Mouse (Mus musculus): Measurements from ENCODE around the gene Gm4131. TPM values are rescaled to one million over a fixed set of nuclear protein-coding genes. Genes with fewer than 3 reads are reported as not detected.
"Not testable (repeated sequence)": the region's sequence is repeated elsewhere in the genome, so short reads cannot be mapped to it uniquely, and the experiment has no call there.

Gene Gm4131
- polyA plus RNA-seq (2015; fragmentation: Nextera tagmentation; extraction: Ambion mirVana) = 0.14 TPM in 1 of 2 replicates, not detected in the other

DNA sequence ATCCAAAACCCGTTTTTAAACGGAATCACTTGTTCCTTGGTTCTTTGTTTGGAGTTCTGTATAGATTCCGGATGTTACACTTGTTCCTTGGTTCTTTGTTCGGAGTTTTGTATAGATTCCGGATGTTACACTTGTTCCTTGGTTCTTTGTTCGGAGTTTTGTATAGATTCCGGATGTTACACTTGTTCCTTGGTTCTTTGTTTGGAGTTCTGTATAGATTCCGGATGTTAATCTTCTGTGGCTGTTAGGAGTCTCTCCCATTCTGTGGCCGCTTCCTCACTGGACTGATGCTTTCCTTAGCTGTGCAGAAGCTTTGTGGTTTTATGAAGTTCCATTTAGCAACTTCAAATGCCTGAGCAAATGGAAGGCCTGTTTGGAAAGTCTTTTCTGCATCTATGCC is at the start of gene Gm4131:
Gene Gm4131, minus strand, starts transcription at position 101 of the 400 bp plus-strand sequence.
- not testable (repeated sequence) for H3K27me3 ChIP-seq; H3K4me2 ChIP-seq; H3K27ac ChIP-seq; H3K9me3 ChIP-seq (replicated peaks); H3K36me3 ChIP-seq; H3K4me3 ChIP-seq (replicated peaks); H3K9ac ChIP-seq; ATAC-seq (replicated peaks; ENCODE audit: low FRiP score)
- H3K4me1 ChIP-seq = peaks cover 31% of the 10 kb centered on the region
- 89% methylated on average over 9 of the region's 9 CpGs for WGBS

DNA sequence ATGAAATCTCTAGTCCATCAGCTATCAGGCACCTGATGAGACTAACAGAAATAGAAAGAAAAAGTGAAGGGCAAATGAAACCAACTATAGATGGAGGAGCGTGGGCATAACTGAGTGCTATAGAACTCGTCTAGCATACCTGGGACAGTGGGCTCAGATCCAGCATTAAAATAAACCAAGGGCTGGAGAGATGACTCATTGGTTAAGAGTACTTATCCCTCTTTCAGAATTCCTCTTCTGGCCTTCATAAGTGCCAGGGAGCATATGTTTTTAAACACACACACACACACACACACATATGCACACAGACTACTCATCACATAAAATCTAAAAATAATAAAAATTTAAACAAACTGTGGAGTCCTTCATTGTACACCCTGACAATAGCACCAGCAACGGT is 43.2 kb upstream of the Gm4131 start:
- WGBS = 86% methylated on average over 3 of the region's 3 CpGs

DNA sequence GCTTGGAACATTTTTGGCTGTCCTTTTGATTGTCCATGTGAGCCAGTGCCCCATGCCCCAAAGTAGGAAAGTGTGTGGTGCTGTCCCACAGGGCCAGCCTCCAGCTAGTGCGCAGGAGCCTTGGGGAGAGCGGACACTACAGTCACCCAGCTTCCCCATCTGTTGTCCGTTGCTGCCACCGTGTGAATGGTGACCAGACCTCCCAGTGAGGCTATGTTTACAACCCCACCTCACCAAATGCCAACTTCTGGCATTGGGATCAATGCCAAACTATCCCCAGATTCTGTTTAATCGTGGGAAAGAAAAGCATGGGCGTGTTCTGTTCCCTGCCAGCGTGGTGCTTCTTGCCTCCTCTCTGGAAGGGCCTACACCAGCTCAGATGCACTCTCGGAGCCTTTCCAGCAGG is 41.1 kb upstream of the Gm4131 start:
- Histone ChIP-seq H3K27me3 (no peaks in the 10 kb centered on the region), H3K36me3 (no peaks in the 10 kb centered on the region), H3K4me3 (replicated peaks) (no peak overlapping the region), H3K9me3 (replicated peaks) (no peaks in the 10 kb centered on the region), H3K4me2 (no peak overlapping the region), H3K27ac (no peak overlapping the region), H3K9ac (no peak overlapping the region), H3K4me1 (no peaks in the 10 kb centered on the region)
- no peak for ATAC-seq (replicated peaks; ENCODE audit: low FRiP score)
- 72% methylated on average over 8 of the region's 8 CpGs for WGBS

More for the DNA sequence above, 43.2 kb upstream of the Gm4131 start:
- ATAC-seq (replicated peaks; ENCODE audit: low FRiP score) = no peak
- Histone ChIP-seq H3K4me1 (no peaks in the 10 kb centered on the region), H3K9ac (no peak overlapping the region), H3K27ac (no peak overlapping the region), H3K4me2 (no peak overlapping the region), H3K27me3 (no peaks in the 10 kb centered on the region), H3K4me3 (replicated peaks) (no peak overlapping the region), H3K9me3 (replicated peaks) (no peaks in the 10 kb centered on the region), H3K36me3 (no peaks in the 10 kb centered on the region)

DNA sequence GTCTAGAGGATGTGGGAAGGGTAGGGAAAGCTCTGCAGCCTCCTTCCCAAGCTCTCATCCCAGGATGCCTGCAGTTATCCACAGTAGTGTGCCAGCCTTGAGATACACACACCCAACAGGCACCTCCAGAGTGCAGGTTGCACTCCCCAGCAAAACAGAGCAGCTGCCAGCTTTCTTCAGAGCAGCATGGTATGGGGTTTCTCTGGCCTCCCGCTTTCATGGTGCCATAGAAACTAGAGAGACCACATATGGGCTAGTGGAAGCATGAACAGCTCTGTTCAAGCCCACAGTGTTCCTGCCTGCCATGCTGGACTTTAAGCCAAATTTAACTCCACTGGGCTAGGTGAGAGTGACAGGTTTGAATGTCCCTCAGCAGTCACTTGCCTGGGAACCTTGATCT is 36.1 kb upstream of the Gm4131 start:
- H3K36me3 ChIP-seq = no peaks in the 10 kb centered on the region
- no peak overlapping the region for H3K4me2 ChIP-seq
- no peak for ATAC-seq (replicated peaks; ENCODE audit: low FRiP score)
- no peak overlapping the region for H3K4me3 ChIP-seq (replicated peaks)
- no peaks in the 10 kb centered on the region for H3K27me3 ChIP-seq
- no peak overlapping the region for H3K27ac ChIP-seq
- 0 out of 2 replicates have a peak, but pooled peaks cover 8% of the 10 kb centered on the region for H3K4me1 ChIP-seq
- H3K9me3 ChIP-seq (replicated peaks) = no peaks in the 10 kb centered on the region
- WGBS = 93% methylated on average over 1 of the region's 1 CpGs
- no peak overlapping the region for H3K9ac ChIP-seq

GRCm38 (mm10) chr14:62602271-62602670 is 35.5 kb upstream of the Gm4131 start:
- H3K27ac ChIP-seq = no peak overlapping the region
- H3K9me3 ChIP-seq (replicated peaks) = no peaks in the 10 kb centered on the region
- H3K4me1 ChIP-seq = 0 out of 2 replicates have a peak, but pooled peaks cover 8% of the 10 kb centered on the region
- WGBS = 43% methylated on average over 1 of the region's 1 CpGs
- no peak overlapping the region for H3K4me2 ChIP-seq
- H3K9ac ChIP-seq = no peak overlapping the region
- no peak overlapping the region for H3K4me3 ChIP-seq (replicated peaks)
- ATAC-seq (replicated peaks; ENCODE audit: low FRiP score) = no peak
- no peaks in the 10 kb centered on the region for H3K36me3 ChIP-seq
- H3K27me3 ChIP-seq = no peaks in the 10 kb centered on the region

- Histone ChIP-seq H3K36me3 (no peaks in the 10 kb centered on the region), H3K27me3 (no peaks in the 10 kb centered on the region), H3K4me1 (0 out of 2 replicates have a peak, but pooled peaks cover 8% of the 10 kb centered on the region), H3K27ac (no peak overlapping the region), H3K9ac (no peak overlapping the region), H3K4me3 (replicated peaks) (no peak overlapping the region), H3K4me2 (no peak overlapping the region), H3K9me3 (replicated peaks) (no peaks in the 10 kb centered on the region)
- WGBS = 34% methylated on average over 6 of the region's 6 CpGs
- ATAC-seq (replicated peaks; ENCODE audit: low FRiP score) = no peak
Observed at GRCm38 (mm10) chr14:62600109-62600522, 33.4 kb upstream of the Gm4131 start.

DNA sequence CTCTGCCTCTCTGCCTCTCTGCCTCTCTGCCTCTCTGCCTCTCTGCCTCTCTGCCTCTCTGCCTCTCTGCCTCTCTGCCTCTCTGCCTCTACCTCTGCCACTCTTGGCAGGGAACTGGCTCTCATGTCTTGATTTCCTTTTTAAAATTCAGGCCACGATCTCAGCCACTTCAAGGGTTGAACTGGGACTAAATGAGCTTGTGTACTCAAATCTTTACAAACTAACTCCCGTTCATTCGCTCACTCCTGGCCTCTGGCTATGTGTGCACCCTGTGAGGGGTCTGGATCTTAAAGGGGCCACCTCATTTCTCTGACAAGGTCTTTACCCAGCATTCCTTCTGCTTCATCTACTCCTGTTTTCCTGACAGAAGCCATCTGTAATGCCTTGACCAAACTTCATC is 18.6 kb upstream of the Gm4131 start:
- Histone ChIP-seq H3K9ac (no peak overlapping the region), H3K27me3 (no peaks in the 10 kb centered on the region), H3K36me3 (no peaks in the 10 kb centered on the region), H3K4me3 (replicated peaks) (no peak overlapping the region), H3K4me2 (no peak overlapping the region), H3K27ac (peak overlapping the region; percentile 60; the same call in 1 of the 2 replicates), H3K4me1 (peaks cover 3% of the 10 kb centered on the region; the same call in 1 of the 2 replicates), H3K9me3 (replicated peaks) (no peaks in the 10 kb centered on the region)
- WGBS = 46% methylated on average over 3 of the region's 3 CpGs
- no peak for ATAC-seq (replicated peaks; ENCODE audit: low FRiP score)

GRCm38 (mm10) chr14:62584637-62585036 is 17.9 kb upstream of the Gm4131 start:
- Histone ChIP-seq H3K27ac (peak overlapping the region; percentile 60), H3K9ac (no peak overlapping the region), H3K9me3 (replicated peaks) (no peaks in the 10 kb centered on the region), H3K27me3 (no peaks in the 10 kb centered on the region), H3K36me3 (no peaks in the 10 kb centered on the region), H3K4me3 (replicated peaks) (no peak overlapping the region), H3K4me1 (peaks cover 3% of the 10 kb centered on the region; the same call in 1 of the 2 replicates), H3K4me2 (no peak overlapping the region)
- ATAC-seq (replicated peaks; ENCODE audit: low FRiP score) = no peak

- Histone ChIP-seq H3K27me3 (no peaks in the 10 kb centered on the region), H3K27ac (no peak overlapping the region), H3K9me3 (replicated peaks) (no peaks in the 10 kb centered on the region), H3K4me2 (no peak overlapping the region), H3K4me3 (replicated peaks) (no peak overlapping the region), H3K36me3 (no peaks in the 10 kb centered on the region), H3K4me1 (no peaks in the 10 kb centered on the region; the same call in 1 of the 2 replicates), H3K9ac (no peak overlapping the region)
- ATAC-seq (replicated peaks; ENCODE audit: low FRiP score) = no peak
- WGBS = 73% methylated on average over 9 of the region's 9 CpGs
Observed at GRCm38 (mm10) chr14:62581768-62582167, 15.0 kb upstream of the Gm4131 start.

DNA sequence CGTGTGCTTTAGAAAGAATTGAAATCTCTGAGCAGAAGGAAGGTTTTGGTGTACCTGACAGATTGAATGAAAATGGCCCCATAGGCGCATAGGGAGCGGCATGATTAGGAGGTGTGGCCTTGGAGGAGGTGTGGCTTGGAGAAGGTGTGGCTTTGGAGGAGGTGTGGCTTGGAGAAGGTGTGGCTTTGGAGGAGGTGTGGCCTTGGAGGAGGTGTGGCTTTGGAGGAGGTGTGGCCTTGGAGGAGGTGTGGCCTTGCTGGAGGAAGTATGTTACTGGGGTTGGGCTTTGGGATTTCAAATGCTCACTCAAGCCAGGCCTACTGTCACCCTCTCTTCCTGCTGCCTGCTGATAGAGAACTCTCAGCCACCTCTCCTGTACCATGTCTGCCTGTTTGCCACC is 14.2 kb upstream of the Gm4131 start:
- H3K9ac ChIP-seq = no peak overlapping the region
- H3K4me2 ChIP-seq = no peak overlapping the region
- no peaks in the 10 kb centered on the region for H3K9me3 ChIP-seq (replicated peaks)
- H3K27ac ChIP-seq = no peak overlapping the region
- WGBS = 92% methylated on average over 3 of the region's 3 CpGs
- H3K36me3 ChIP-seq = no peaks in the 10 kb centered on the region
- no peaks in the 10 kb centered on the region for H3K27me3 ChIP-seq
- no peaks in the 10 kb centered on the region; the same call in 1 of the 2 replicates for H3K4me1 ChIP-seq
- ATAC-seq (replicated peaks; ENCODE audit: low FRiP score) = no peak
- H3K4me3 ChIP-seq (replicated peaks) = no peak overlapping the region

- no peaks in the 10 kb centered on the region for H3K36me3 ChIP-seq
- peaks cover 18% of the 10 kb centered on the region for H3K4me1 ChIP-seq
- H3K9ac ChIP-seq = no peak overlapping the region
- no peaks in the 10 kb centered on the region for H3K9me3 ChIP-seq (replicated peaks)
- H3K27me3 ChIP-seq = no peaks in the 10 kb centered on the region
- H3K4me2 ChIP-seq = no peak overlapping the region
- no peak overlapping the region for H3K4me3 ChIP-seq (replicated peaks)
- ATAC-seq (replicated peaks; ENCODE audit: low FRiP score) = no peak
- no peak overlapping the region for H3K27ac ChIP-seq
- 77% methylated on average over 8 of the region's 8 CpGs for WGBS
Observed at GRCm38 (mm10) chr14:62575862-62576261, 9.1 kb upstream of the Gm4131 start.

- Histone ChIP-seq H3K27me3 (no peaks in the 10 kb centered on the region), H3K4me3 (replicated peaks) (no peak overlapping the region), H3K27ac (no peak overlapping the region), H3K9me3 (replicated peaks) (no peaks in the 10 kb centered on the region), H3K36me3 (no peaks in the 10 kb centered on the region), H3K4me2 (no peak overlapping the region), H3K4me1 (peaks cover 27% of the 10 kb centered on the region), H3K9ac (no peak overlapping the region)
- ATAC-seq (replicated peaks; ENCODE audit: low FRiP score) = no peak
- 49% methylated on average over 6 of the region's 6 CpGs for WGBS
Observed at GRCm38 (mm10) chr14:62574906-62575305, 8.2 kb upstream of the Gm4131 start.

DNA sequence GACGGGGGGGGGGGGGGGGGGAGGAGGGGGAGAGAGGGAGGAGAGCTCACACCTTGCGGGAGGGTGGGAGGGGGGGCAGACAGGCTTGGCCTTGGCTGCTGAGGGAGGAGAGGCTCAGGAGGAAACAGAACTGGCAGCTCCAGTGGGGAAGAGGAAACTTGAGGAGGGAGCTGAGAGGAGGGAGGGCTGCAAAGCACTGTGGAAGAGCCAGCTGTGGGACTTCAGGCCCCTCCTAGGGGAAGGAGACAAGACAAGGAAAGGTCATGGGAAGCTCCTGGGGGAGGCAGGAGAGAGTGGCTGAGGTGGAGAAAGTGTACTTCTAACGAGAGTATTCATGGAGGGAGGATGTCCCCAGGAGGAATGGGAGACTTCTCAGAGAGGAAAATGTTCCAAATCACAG is 6.7 kb upstream of the Gm4131 start:
- Histone ChIP-seq H3K36me3 (no peaks in the 10 kb centered on the region), H3K27me3 (no peaks in the 10 kb centered on the region), H3K27ac (0 out of 2 replicates have a peak overlapping the region, but pooled peaks have one; percentile 48), H3K9me3 (replicated peaks) (no peaks in the 10 kb centered on the region), H3K4me3 (replicated peaks) (no peak overlapping the region), H3K4me1 (peaks cover 37% of the 10 kb centered on the region), H3K9ac (no peak overlapping the region), H3K4me2 (peak overlapping the region; percentile 37)
- WGBS = 0% methylated on average over 2 of the region's 3 CpGs
- peak; percentile 90 for ATAC-seq (replicated peaks; ENCODE audit: low FRiP score)

Data from kidney, embryonic 15.5 days (tissue).